12 mouse cellular contexts compared by ENCODE assay signal in genomic region chr13:23757921-23758320, GRCm38 (mm10). TPM values are rescaled to one million over a fixed set of nuclear protein-coding genes. Genes with fewer than 3 reads are reported as not detected.
DNase-seq lines count a peak whose midpoint lies in the region; ATAC-seq lines count a peak whose summit lies in the region.
"Had no signal": no experiment of that assay in that cellular context is flagged by ENCODE, and none has a peak within 500 bp of the region (broad histone marks: within the 10 kb centered on the region; RNA-seq: fewer than 3 reads in every experiment).

No protein-coding gene starts in this region.

- peak overlapping the region; percentile 51 for H3K4me3 ChIP-seq in hindbrain, embryonic 10.5 days
- no peak overlapping the region for H3K4me3 ChIP-seq in hindbrain, embryonic 14.5 days (replicated peaks; ENCODE audit: low read length)
- no peak overlapping the region for H3K4me3 ChIP-seq in midbrain, embryonic 12.5 days
- H3K4me3 ChIP-seq in midbrain, embryonic 15.5 days: no peak overlapping the region
- no peak overlapping the region for H3K4me3 ChIP-seq in embryonic facial prominence, embryonic 13.5 days
- H3K4me3 ChIP-seq in liver, embryonic 16.5 days (ENCODE audit: low read depth, low read length): peak overlapping the region; percentile 38

- DNase-seq in hindbrain, embryonic 10.5 days (ENCODE audit: low spot score): no peak
- no peak for DNase-seq in hindbrain, embryonic 14.5 days (ENCODE audit: low spot score)
- no peak for DNase-seq in right cerebral cortex, postnatal 25 days
- no peak for DNase-seq in T-cell, adult 2 months (ENCODE audit: low spot score)
- DNase-seq: adrenal gland, postnatal 10 days; cerebellum, adult 2 months; thymus, postnatal 36 days had no signal

- no peak overlapping the region for H3K9ac ChIP-seq in hindbrain, embryonic 14.5 days
- H3K9ac ChIP-seq in midbrain, embryonic 12.5 days (replicated peaks): no peak overlapping the region
- no peak overlapping the region for H3K9ac ChIP-seq in midbrain, embryonic 15.5 days
- H3K9ac ChIP-seq in embryonic facial prominence, embryonic 13.5 days: no peak overlapping the region
- H3K9ac ChIP-seq in liver, embryonic 16.5 days (ENCODE audit: low read depth, low read length): peak overlapping the region; percentile 40

- H3K4me1 ChIP-seq in hindbrain, embryonic 10.5 days (replicated peaks): peaks cover 43% of the 10 kb centered on the region
- H3K4me1 ChIP-seq in hindbrain, embryonic 14.5 days (replicated peaks; ENCODE audit: control insufficient read depth, insufficient read depth, low read length): peaks cover 18% of the 10 kb centered on the region
- H3K4me1 ChIP-seq in midbrain, embryonic 12.5 days: peaks cover 22% of the 10 kb centered on the region; the same call in 1 of the 2 replicates
- H3K4me1 ChIP-seq in midbrain, embryonic 15.5 days: peaks cover 28% of the 10 kb centered on the region
- peaks cover 14% of the 10 kb centered on the region for H3K4me1 ChIP-seq in embryonic facial prominence, embryonic 13.5 days
- H3K4me1 ChIP-seq in liver, embryonic 16.5 days (ENCODE audit: control insufficient read depth, low read depth, low read length): peaks cover 34% of the 10 kb centered on the region

- no peaks in the 10 kb centered on the region for H3K36me3 ChIP-seq in hindbrain, embryonic 10.5 days
- no peaks in the 10 kb centered on the region for H3K36me3 ChIP-seq in hindbrain, embryonic 14.5 days (replicated peaks; ENCODE audit: control insufficient read depth, insufficient read depth)
- no peaks in the 10 kb centered on the region for H3K36me3 ChIP-seq in midbrain, embryonic 12.5 days
- no peaks in the 10 kb centered on the region for H3K36me3 ChIP-seq in midbrain, embryonic 15.5 days (replicated peaks)
- H3K36me3 ChIP-seq in embryonic facial prominence, embryonic 13.5 days: no peaks in the 10 kb centered on the region
- no peaks in the 10 kb centered on the region for H3K36me3 ChIP-seq in liver, embryonic 16.5 days (ENCODE audit: control insufficient read depth, insufficient read depth)
- H3K36me3 ChIP-seq: limb, embryonic 15.5 days had no signal

- 54% methylated on average over 3 of the region's 3 CpGs for WGBS in hindbrain, embryonic 10.5 days
- 48% methylated on average over 3 of the region's 3 CpGs for WGBS in hindbrain, embryonic 14.5 days
- WGBS in midbrain, embryonic 12.5 days: 54% methylated on average over 3 of the region's 3 CpGs
- WGBS in midbrain, embryonic 15.5 days: 49% methylated on average over 3 of the region's 3 CpGs
- 54% methylated on average over 3 of the region's 3 CpGs for WGBS in embryonic facial prominence, embryonic 13.5 days
- 31% methylated on average over 3 of the region's 3 CpGs for WGBS in liver, embryonic 16.5 days (ENCODE audit: insufficient replicate concordance)

- no peaks in the 10 kb centered on the region for H3K27me3 ChIP-seq in hindbrain, embryonic 10.5 days (ENCODE audit: insufficient read depth, poor library complexity, severe bottlenecking)
- H3K27me3 ChIP-seq in hindbrain, embryonic 14.5 days (ENCODE audit: control insufficient read depth, insufficient read depth, low read length): no peaks in the 10 kb centered on the region
- H3K27me3 ChIP-seq in midbrain, embryonic 12.5 days: no peaks in the 10 kb centered on the region
- H3K27me3 ChIP-seq in midbrain, embryonic 15.5 days (replicated peaks): no peaks in the 10 kb centered on the region
- no peaks in the 10 kb centered on the region for H3K27me3 ChIP-seq in embryonic facial prominence, embryonic 13.5 days
- H3K27me3 ChIP-seq in liver, embryonic 16.5 days (ENCODE audit: control insufficient read depth, insufficient read depth, low read depth, low read length): no peaks in the 10 kb centered on the region
- H3K27me3 ChIP-seq: limb, embryonic 15.5 days had no signal

- H3K9me3 ChIP-seq in hindbrain, embryonic 10.5 days: no peaks in the 10 kb centered on the region
- H3K9me3 ChIP-seq in hindbrain, embryonic 14.5 days (ENCODE audit: control insufficient read depth, low read length): no peaks in the 10 kb centered on the region
- H3K9me3 ChIP-seq in midbrain, embryonic 12.5 days: no peaks in the 10 kb centered on the region
- H3K9me3 ChIP-seq in midbrain, embryonic 15.5 days: no peaks in the 10 kb centered on the region
- H3K9me3 ChIP-seq in embryonic facial prominence, embryonic 13.5 days: no peaks in the 10 kb centered on the region
- no peaks in the 10 kb centered on the region for H3K9me3 ChIP-seq in liver, embryonic 16.5 days (replicated peaks; ENCODE audit: control insufficient read depth, low read length)
- H3K9me3 ChIP-seq: limb, embryonic 15.5 days had no signal

- H3K27ac ChIP-seq in hindbrain, embryonic 10.5 days: peak overlapping the region; percentile 90
- H3K27ac ChIP-seq in hindbrain, embryonic 14.5 days: no peak overlapping the region
- H3K27ac ChIP-seq in midbrain, embryonic 12.5 days (replicated peaks): 0 out of 2 replicates have a peak overlapping the region, but pooled peaks have one; percentile 39
- no peak overlapping the region for H3K27ac ChIP-seq in midbrain, embryonic 15.5 days
- H3K27ac ChIP-seq in embryonic facial prominence, embryonic 13.5 days: peak overlapping the region; percentile 94
- H3K27ac ChIP-seq in liver, embryonic 16.5 days (ENCODE audit: low read length): peak overlapping the region; percentile 92

- H3K4me2 ChIP-seq in hindbrain, embryonic 14.5 days (replicated peaks): no peak overlapping the region
- no peak overlapping the region for H3K4me2 ChIP-seq in midbrain, embryonic 12.5 days (replicated peaks)
- H3K4me2 ChIP-seq in midbrain, embryonic 15.5 days: no peak overlapping the region
- peak overlapping the region; percentile 80 for H3K4me2 ChIP-seq in embryonic facial prominence, embryonic 13.5 days
- peak overlapping the region; percentile 87 for H3K4me2 ChIP-seq in liver, embryonic 16.5 days (ENCODE audit: low read depth, low read length)

- no peak for ATAC-seq in hindbrain, embryonic 14.5 days (ENCODE audit: low FRiP score)
- no peak for ATAC-seq in midbrain, embryonic 12.5 days (ENCODE audit: low FRiP score, low read depth)
- no peak for ATAC-seq in midbrain, embryonic 15.5 days (replicated peaks)
- ATAC-seq in embryonic facial prominence, embryonic 13.5 days (ENCODE audit: insufficient number of reproducible peaks, insufficient read depth, low FRiP score, low TSS enrichment, low read depth): no peak
- no peak for ATAC-seq in liver, embryonic 16.5 days (ENCODE audit: low read depth)

RNA-seq across cellular contexts. Expression of gene Hist1h4b, which starts 1.1 kb away (rescaled TPM):
- polyA plus RNA-seq in hindbrain, embryonic 10.5 days (2016; fragmentation: Nextera tagmentation; extraction: Ambion mirVana): 4.9 and 5.4 TPM in 2 replicates
- polyA plus RNA-seq in hindbrain, embryonic 14.5 days (2014; fragmentation: Nextera tagmentation; extraction: Ambion mirVana): 2.1 TPM in 1 of 2 replicates, not detected in the other
- polyA plus RNA-seq in midbrain, embryonic 12.5 days (2016; fragmentation: Nextera tagmentation; extraction: Ambion mirVana): 5.0 and 8.0 TPM in 2 replicates
- polyA plus RNA-seq in midbrain, embryonic 15.5 days (2015; fragmentation: Nextera tagmentation; extraction: Ambion mirVana): 2.0 TPM in 1 of 2 replicates, not detected in the other
- polyA plus RNA-seq in embryonic facial prominence, embryonic 13.5 days (2015; fragmentation: Nextera tagmentation; extraction: Ambion mirVana): 7.6 and 9.2 TPM in 2 replicates
- polyA plus RNA-seq in liver, embryonic 16.5 days (2015; fragmentation: Nextera tagmentation; extraction: Ambion mirVana): 3.5 and 5.4 TPM in 2 replicates

RNA-seq across cellular contexts. Expression of gene Hist1h4a, which starts 3.1 kb away (rescaled TPM):
- polyA plus RNA-seq in hindbrain, embryonic 10.5 days (2016; fragmentation: Nextera tagmentation; extraction: Ambion mirVana): not detected in 2 replicates
- 0.55 TPM in 1 of 2 replicates, not detected in the other for polyA plus RNA-seq in hindbrain, embryonic 14.5 days (2014; fragmentation: Nextera tagmentation; extraction: Ambion mirVana)
- 0.41 and 1.3 TPM in 2 replicates for polyA plus RNA-seq in midbrain, embryonic 12.5 days (2016; fragmentation: Nextera tagmentation; extraction: Ambion mirVana)
- polyA plus RNA-seq in midbrain, embryonic 15.5 days (2015; fragmentation: Nextera tagmentation; extraction: Ambion mirVana): not detected in 2 replicates
- polyA plus RNA-seq in embryonic facial prominence, embryonic 13.5 days (2015; fragmentation: Nextera tagmentation; extraction: Ambion mirVana): not detected in 2 replicates
- 0.48 TPM in 1 of 2 replicates, not detected in the other for polyA plus RNA-seq in liver, embryonic 16.5 days (2015; fragmentation: Nextera tagmentation; extraction: Ambion mirVana)

RNA-seq across cellular contexts. Expression of gene Hist1h3a, which starts 4.3 kb away (rescaled TPM):
- 3.7 and 4.8 TPM in 2 replicates for polyA plus RNA-seq in hindbrain, embryonic 10.5 days (2016; fragmentation: Nextera tagmentation; extraction: Ambion mirVana)
- 0.94 and 2.1 TPM in 2 replicates for polyA plus RNA-seq in hindbrain, embryonic 14.5 days (2014; fragmentation: Nextera tagmentation; extraction: Ambion mirVana)
- polyA plus RNA-seq in midbrain, embryonic 12.5 days (2016; fragmentation: Nextera tagmentation; extraction: Ambion mirVana): 4.6 and 5.1 TPM in 2 replicates
- 0.77 and 0.98 TPM in 2 replicates for polyA plus RNA-seq in midbrain, embryonic 15.5 days (2015; fragmentation: Nextera tagmentation; extraction: Ambion mirVana)
- 5.8 and 8.6 TPM in 2 replicates for polyA plus RNA-seq in embryonic facial prominence, embryonic 13.5 days (2015; fragmentation: Nextera tagmentation; extraction: Ambion mirVana)
- 4.6 and 6.8 TPM in 2 replicates for polyA plus RNA-seq in liver, embryonic 16.5 days (2015; fragmentation: Nextera tagmentation; extraction: Ambion mirVana)

RNA-seq across cellular contexts. Expression of gene Hist1h1a, which starts 5.5 kb away (rescaled TPM):
- 2.3 and 3.4 TPM in 2 replicates for polyA plus RNA-seq in hindbrain, embryonic 10.5 days (2016; fragmentation: Nextera tagmentation; extraction: Ambion mirVana)
- 0.50 and 1.1 TPM in 2 replicates for polyA plus RNA-seq in hindbrain, embryonic 14.5 days (2014; fragmentation: Nextera tagmentation; extraction: Ambion mirVana)
- 2.3 and 3.6 TPM in 2 replicates for polyA plus RNA-seq in midbrain, embryonic 12.5 days (2016; fragmentation: Nextera tagmentation; extraction: Ambion mirVana)
- polyA plus RNA-seq in midbrain, embryonic 15.5 days (2015; fragmentation: Nextera tagmentation; extraction: Ambion mirVana): 0.41 and 0.48 TPM in 2 replicates
- polyA plus RNA-seq in embryonic facial prominence, embryonic 13.5 days (2015; fragmentation: Nextera tagmentation; extraction: Ambion mirVana): 4.5 and 5.9 TPM in 2 replicates
- polyA plus RNA-seq in liver, embryonic 16.5 days (2015; fragmentation: Nextera tagmentation; extraction: Ambion mirVana): 2.5 and 3.5 TPM in 2 replicates
- polyA plus RNA-seq: cerebellum, adult 2 months had no signal

RNA-seq across cellular contexts. Expression of gene Hist1h3b, which starts 5.9 kb away (rescaled TPM):
- polyA plus RNA-seq in hindbrain, embryonic 10.5 days (2016; fragmentation: Nextera tagmentation; extraction: Ambion mirVana): 5.5 and 8.8 TPM in 2 replicates
- 1.1 and 1.8 TPM in 2 replicates for polyA plus RNA-seq in hindbrain, embryonic 14.5 days (2014; fragmentation: Nextera tagmentation; extraction: Ambion mirVana)
- 14.7 and 16.1 TPM in 2 replicates for polyA plus RNA-seq in midbrain, embryonic 12.5 days (2016; fragmentation: Nextera tagmentation; extraction: Ambion mirVana)
- polyA plus RNA-seq in midbrain, embryonic 15.5 days (2015; fragmentation: Nextera tagmentation; extraction: Ambion mirVana): 0.67 and 1.2 TPM in 2 replicates
- polyA plus RNA-seq in embryonic facial prominence, embryonic 13.5 days (2015; fragmentation: Nextera tagmentation; extraction: Ambion mirVana): 15.6 and 18.1 TPM in 2 replicates
- polyA plus RNA-seq in liver, embryonic 16.5 days (2015; fragmentation: Nextera tagmentation; extraction: Ambion mirVana): 14.4 TPM in 2 replicates
- polyA plus RNA-seq: cerebellum, adult 2 months had no signal

Comparison
In these comparisons a context has a peak if more than half of its experiments do, and no peak if none do; other contexts are left out.
1. H3K27ac ChIP-seq: peak in hindbrain, embryonic 10.5 days (single experiment), midbrain, embryonic 12.5 days (single experiment), embryonic facial prominence, embryonic 13.5 days (single experiment) and liver, embryonic 16.5 days (single experiment); none in hindbrain, embryonic 14.5 days (single experiment) and midbrain, embryonic 15.5 days (single experiment).
2. H3K4me3 ChIP-seq: peak in hindbrain, embryonic 10.5 days (single experiment) and liver, embryonic 16.5 days (single experiment); none in hindbrain, embryonic 14.5 days (single experiment), midbrain, embryonic 12.5 days (single experiment), midbrain, embryonic 15.5 days (single experiment) and embryonic facial prominence, embryonic 13.5 days (single experiment).
3. H3K4me2 ChIP-seq: peak in embryonic facial prominence, embryonic 13.5 days (single experiment) and liver, embryonic 16.5 days (single experiment); none in hindbrain, embryonic 14.5 days (single experiment), midbrain, embryonic 12.5 days (single experiment) and midbrain, embryonic 15.5 days (single experiment).